Mouse (Mus musculus) intestine, postnatal 0 days (tissue): Measurements from ENCODE around the gene Tlr12. TPM values are rescaled to one million over a fixed set of nuclear protein-coding genes. Genes with fewer than 3 reads are reported as not detected.

Experiments
- ATAC-seq: fragments of 200-750 bp; cut with Nextera tagmentation; 2 replicates; pipeline ENCODE4 v1.8.0; 2017; ENCODE audit warnings: mild to moderate bottlenecking, moderate TSS enrichment, moderate library complexity
- H3K27ac ChIP-seq: fragments of 300-500 bp; sonication (generic); 2 replicates; pipeline ENCODE4 v1.5.1; 2014; ENCODE audit warnings: mild to moderate bottlenecking, low read depth, low read length, moderate library complexity
- H3K27me3 ChIP-seq: fragments of 300-500 bp; sonication (generic); replicated peaks from 2 replicates; pipeline ENCODE4 v1.6.1; 2014; ENCODE audit warnings: low read length, mixed read lengths; ENCODE audit not compliant: control insufficient read depth, insufficient read depth
- H3K36me3 ChIP-seq: fragments of 300-500 bp; sonication (generic); 2 replicates; pipeline ENCODE4 v1.6.1; 2014; ENCODE audit warnings: mild to moderate bottlenecking, moderate library complexity; ENCODE audit not compliant: control insufficient read depth, insufficient read depth
- H3K4me1 ChIP-seq: fragments of 300-500 bp; sonication (generic); replicated peaks from 2 replicates; pipeline ENCODE4 v1.6.1; 2014; ENCODE audit warnings: antibody characterized with exemption, low read length, mixed read lengths; ENCODE audit not compliant: control insufficient read depth, insufficient read depth
- H3K4me2 ChIP-seq: fragments of 300-500 bp; sonication (generic); replicated peaks from 2 replicates; pipeline ENCODE4 v1.6.1; 2014; ENCODE audit warnings: low read depth, mild to moderate bottlenecking, moderate library complexity
- H3K4me3 ChIP-seq: fragments of 300-500 bp; sonication (generic); 2 replicates; pipeline ENCODE4 v1.5.1; 2014; ENCODE audit warnings: low read depth, low read length
- H3K9ac ChIP-seq: fragments of 300-500 bp; sonication (generic); 2 replicates; pipeline ENCODE4 v1.6.1; 2014; ENCODE audit warnings: mild to moderate bottlenecking, low read depth, low read length
- H3K9me3 ChIP-seq: fragments of 300-500 bp; sonication (generic); 2 replicates; pipeline ENCODE4 v1.6.1; 2016; ENCODE audit warnings: mixed run types; ENCODE audit not compliant: control insufficient read depth
- CTCF ChIP-seq: sonication (generic); IDR thresholded peaks from 2 replicates; pipeline ENCODE4 v1.5.1; 2016; ENCODE audit warnings: low read depth, mild to moderate bottlenecking, control low read depth, antibody characterized with exemption, moderate library complexity
- WGBS: fragments of 180-500 bp; shearing (Covaris S2); extraction: QIAGEN DNeasy Blood & Tissue Kit; methylation state at CpG from one replicate; pipeline ENCODE4 v1.1.7; 2014; 5-methylcytosine and 5-hydroxymethylcytosine counted together
- polyA plus RNA-seq: library from polyadenylated mRNA; unstranded; fragments of >200 nt; fragmentation: Nextera tagmentation; extraction: Ambion mirVana; gene quantifications from 2 replicates; pipeline ENCODE4 v1.2.1, GENCODE M21; 2015

Gene Tlr12
- polyA plus RNA-seq, 1 experiment from 2014 or later: 2.1 TPM

DNA sequence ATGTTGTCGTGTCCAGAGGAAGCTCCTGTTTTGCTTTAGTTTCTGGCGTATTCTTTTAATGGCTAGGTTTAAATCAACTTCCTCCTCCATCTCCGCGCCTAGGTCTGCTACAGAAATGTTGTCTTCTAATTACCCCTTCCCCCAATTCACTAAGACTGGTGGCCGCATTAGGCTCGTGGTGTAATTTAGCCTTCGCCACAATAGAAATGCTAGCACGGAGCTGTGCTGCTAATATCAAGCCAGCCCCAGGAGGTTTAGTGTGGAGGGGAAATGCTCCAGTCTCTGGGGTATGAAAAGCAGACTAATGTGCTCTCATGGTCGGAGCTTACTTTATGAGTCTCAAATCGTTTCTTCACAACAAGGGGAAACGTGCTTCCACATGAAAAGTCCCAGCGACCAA, 37.0 kb upstream of the Tlr12 start:
- H3K27me3 ChIP-seq: no peaks in the 10 kb centered on the region
- H3K4me1 ChIP-seq: no peaks in the 10 kb centered on the region; the same call in 1 of the 2 replicates
- H3K36me3 ChIP-seq: no peaks in the 10 kb centered on the region
- peak overlapping the region; percentile 76 for H3K27ac ChIP-seq
- H3K4me2 ChIP-seq: peak overlapping the region; percentile 98
- peak overlapping the region; percentile 73 for H3K4me3 ChIP-seq
- no peak for TF ChIP-seq CTCF
- 14% methylated on average over 12 of the region's 12 CpGs for WGBS
- H3K9me3 ChIP-seq: no peaks in the 10 kb centered on the region
- peak overlapping the region; percentile 79 for H3K9ac ChIP-seq
- no peak for ATAC-seq

DNA sequence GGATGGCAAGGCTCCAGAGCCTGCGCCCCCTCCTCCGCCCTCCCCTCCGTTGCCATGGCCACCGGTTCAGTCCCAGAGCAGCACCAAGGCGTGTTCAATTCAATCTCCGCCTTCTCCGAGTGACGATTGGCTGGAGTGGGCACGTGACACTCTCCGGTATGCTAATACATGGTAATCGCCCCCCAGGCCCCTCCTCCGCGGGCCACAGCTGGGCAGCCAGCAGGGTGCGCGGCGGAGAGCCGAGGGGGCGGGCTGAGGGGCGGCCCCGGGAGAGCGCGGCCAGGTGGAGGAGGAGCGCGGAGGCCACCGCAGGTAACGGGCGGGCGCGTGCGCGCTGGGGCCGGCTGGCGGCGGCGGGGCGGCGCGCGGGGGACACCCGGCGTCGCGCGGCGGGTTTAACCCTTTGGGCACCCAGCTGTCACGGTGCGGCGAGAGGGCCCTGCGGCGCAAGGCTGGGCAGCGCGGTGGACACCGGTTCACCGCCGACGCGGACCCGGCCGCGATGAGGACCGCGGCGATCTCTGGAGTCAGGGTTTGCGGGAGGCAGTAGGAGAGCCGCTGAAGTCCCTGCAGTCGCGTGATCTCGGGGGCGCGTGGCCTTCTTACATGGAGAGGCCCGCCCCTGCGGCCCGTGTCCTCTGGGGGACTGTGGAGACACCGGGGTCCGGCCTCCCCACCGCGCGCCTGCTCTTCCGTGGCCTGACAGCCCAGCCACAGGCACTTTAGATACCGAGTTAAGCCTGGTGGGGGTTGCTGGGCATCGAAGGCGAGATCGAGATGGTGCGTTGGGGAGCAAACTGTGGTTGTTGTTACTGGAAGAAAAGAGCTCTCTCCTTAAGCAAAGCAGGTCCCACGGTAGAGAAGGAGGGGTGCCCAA, 36.3 kb upstream of the Tlr12 start, which contains the start of gene Phc2:
TSS of gene Phc2 (plus strand) at position 198 of the 877 bp plus-strand sequence.
- WGBS: under 1% methylated on average over 85 of the region's 85 CpGs
- H3K4me3 ChIP-seq: peak within 1 kb of the TSS; percentile 73
- TF ChIP-seq CTCF: peak; percentile 71
- peak within 1 kb of the TSS; percentile 79 for H3K9ac ChIP-seq
- H3K36me3 ChIP-seq: no peaks in the 10 kb centered on the region
- H3K4me2 ChIP-seq: peak within 1 kb of the TSS; percentile 98
- ATAC-seq: peak; percentile 99
- H3K27ac ChIP-seq: peak within 1 kb of the TSS; percentile 76
- no peaks in the 10 kb centered on the region for H3K27me3 ChIP-seq
- H3K9me3 ChIP-seq: no peaks in the 10 kb centered on the region
- H3K4me1 ChIP-seq: no peaks in the 10 kb centered on the region; the same call in 1 of the 2 replicates

- Histone ChIP-seq H3K9me3 (no peaks in the 10 kb centered on the region), H3K27me3 (no peaks in the 10 kb centered on the region), H3K4me2 (no peak overlapping the region), H3K36me3 (no peaks in the 10 kb centered on the region), H3K9ac (no peak overlapping the region), H3K27ac (no peak overlapping the region), H3K4me3 (no peak overlapping the region), H3K4me1 (no peaks in the 10 kb centered on the region; the same call in 1 of the 2 replicates)
- ATAC-seq: no peak
- TF ChIP-seq CTCF: no peak
- WGBS: 32% methylated on average over 5 of the region's 5 CpGs
Observed at GRCm38 (mm10) chr4:128652584-128653298, 34.3 kb upstream of the Tlr12 start.

GRCm38 (mm10) chr4:128651530-128651929, 33.1 kb upstream of the Tlr12 start:
- Histone ChIP-seq H3K9me3 (no peaks in the 10 kb centered on the region), H3K4me3 (no peak overlapping the region), H3K27me3 (no peaks in the 10 kb centered on the region), H3K9ac (no peak overlapping the region), H3K4me2 (no peak overlapping the region), H3K36me3 (no peaks in the 10 kb centered on the region), H3K27ac (no peak overlapping the region), H3K4me1 (no peaks in the 10 kb centered on the region; the same call in 1 of the 2 replicates)
- ATAC-seq: no peak
- WGBS: 65% methylated on average over 3 of the region's 3 CpGs
- TF ChIP-seq CTCF: no peak

- no peaks in the 10 kb centered on the region; the same call in 1 of the 2 replicates for H3K4me1 ChIP-seq
- 25% methylated on average over 8 of the region's 8 CpGs for WGBS
- no peak for TF ChIP-seq CTCF
- no peak overlapping the region for H3K9ac ChIP-seq
- no peaks in the 10 kb centered on the region for H3K36me3 ChIP-seq
- H3K9me3 ChIP-seq: no peaks in the 10 kb centered on the region
- no peak overlapping the region for H3K4me3 ChIP-seq
- H3K27ac ChIP-seq: peak overlapping the region; percentile 79
- peak; percentile 84 for ATAC-seq
- no peak overlapping the region; the same call in 1 of the 2 replicates for H3K4me2 ChIP-seq
- H3K27me3 ChIP-seq: no peaks in the 10 kb centered on the region
Observed at GRCm38 (mm10) chr4:128648567-128649255, 30.3 kb upstream of the Tlr12 start.

- H3K9me3 ChIP-seq: no peaks in the 10 kb centered on the region
- no peak for TF ChIP-seq CTCF
- H3K27ac ChIP-seq: no peak overlapping the region
Observed at GRCm38 (mm10) chr4:128646762-128647161, 28.3 kb upstream of the Tlr12 start.

More at GRCm38 (mm10) chr4:128646762-128647161, 28.3 kb upstream of the Tlr12 start:
- no peaks in the 10 kb centered on the region; the same call in 1 of the 2 replicates for H3K4me1 ChIP-seq
- no peak overlapping the region for H3K4me2 ChIP-seq
- 34% methylated on average over 7 of the region's 7 CpGs for WGBS
- no peak overlapping the region for H3K9ac ChIP-seq
- H3K27me3 ChIP-seq: no peaks in the 10 kb centered on the region
- H3K36me3 ChIP-seq: no peaks in the 10 kb centered on the region
- H3K4me3 ChIP-seq: no peak overlapping the region
- no peak for ATAC-seq
